Mouse (Mus musculus) lung, postnatal 14 days (tissue): ENCODE results near the gene Ift88.
"Not testable (repeated sequence)": the region's sequence is repeated elsewhere in the genome, so short reads cannot be mapped to it uniquely, and the experiment has no call there.

Source experiments
- DNase-seq: peaks from one replicate; pipeline ENCODE4 v3.0.0; 2021

Gene Ift88

GRCm38 (mm10) chr14:57459883-57460282 lies 36.0 kb downstream of the Ift88 start:
- no peak for DNase-seq

DNA sequence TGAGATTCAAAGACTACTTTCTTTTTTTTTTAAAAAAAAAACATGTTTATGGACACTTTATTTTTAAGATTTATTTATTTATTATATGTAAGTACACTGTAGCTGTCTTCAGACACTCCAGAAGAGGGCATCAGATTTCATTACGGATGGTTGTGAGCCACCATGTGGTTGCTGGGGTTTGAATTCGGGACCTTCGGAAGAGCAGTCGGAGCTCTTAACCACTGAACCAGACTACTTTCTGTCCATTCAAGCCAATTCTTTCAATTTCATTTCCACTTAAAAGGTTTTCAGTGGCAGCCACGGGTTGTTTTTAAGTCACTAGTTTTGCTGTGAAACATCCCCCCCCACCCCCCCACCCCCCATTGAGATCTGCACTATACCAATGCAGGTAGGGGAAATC lies 36.5 kb downstream of the Ift88 start:
- not testable (repeated sequence) for DNase-seq

- DNase-seq = no peak
These were observed 39.0 kb downstream of the Ift88 start for GRCm38 (mm10) chr14:57462871-57463270.

GRCm38 (mm10) chr14:57475057-57475456 lies 51.2 kb downstream of the Ift88 start:
- DNase-seq = peak; percentile 6

- no peak for DNase-seq
These were observed 58.4 kb downstream of the Ift88 start for GRCm38 (mm10) chr14:57482262-57482661.

GRCm38 (mm10) chr14:57484183-57484582 lies 60.3 kb downstream of the Ift88 start:
- no peak for DNase-seq

DNA sequence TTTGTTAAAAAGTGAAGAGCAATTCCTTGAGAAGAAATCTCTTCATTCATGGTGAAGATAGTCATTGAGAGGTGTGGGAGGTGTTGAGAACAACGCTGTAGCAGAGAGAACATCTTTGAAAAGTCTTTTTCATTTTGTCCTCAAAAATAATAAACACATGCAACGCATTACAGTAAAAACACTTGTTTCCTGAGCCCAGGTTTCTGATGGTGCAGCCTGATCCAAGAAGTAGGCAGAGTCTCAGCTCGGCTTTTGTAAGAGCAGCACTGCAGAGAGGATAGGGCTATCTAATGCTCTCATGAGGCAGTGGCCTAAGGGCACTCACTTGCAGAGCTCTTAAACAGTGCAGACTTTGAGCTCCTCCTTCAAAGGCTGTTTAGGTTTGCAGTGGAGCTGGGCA lies 65.8 kb downstream of the Ift88 start:
- no peak for DNase-seq

GRCm38 (mm10) chr14:57493840-57494239 lies 70.0 kb downstream of the Ift88 start:
- no peak for DNase-seq

- no peak for DNase-seq
These were observed 79.9 kb downstream of the Ift88 start for GRCm38 (mm10) chr14:57503729-57504128.

- peak; percentile 56 for DNase-seq
These were observed 85.7 kb downstream of the Ift88 start for GRCm38 (mm10) chr14:57509554-57509953.

DNA sequence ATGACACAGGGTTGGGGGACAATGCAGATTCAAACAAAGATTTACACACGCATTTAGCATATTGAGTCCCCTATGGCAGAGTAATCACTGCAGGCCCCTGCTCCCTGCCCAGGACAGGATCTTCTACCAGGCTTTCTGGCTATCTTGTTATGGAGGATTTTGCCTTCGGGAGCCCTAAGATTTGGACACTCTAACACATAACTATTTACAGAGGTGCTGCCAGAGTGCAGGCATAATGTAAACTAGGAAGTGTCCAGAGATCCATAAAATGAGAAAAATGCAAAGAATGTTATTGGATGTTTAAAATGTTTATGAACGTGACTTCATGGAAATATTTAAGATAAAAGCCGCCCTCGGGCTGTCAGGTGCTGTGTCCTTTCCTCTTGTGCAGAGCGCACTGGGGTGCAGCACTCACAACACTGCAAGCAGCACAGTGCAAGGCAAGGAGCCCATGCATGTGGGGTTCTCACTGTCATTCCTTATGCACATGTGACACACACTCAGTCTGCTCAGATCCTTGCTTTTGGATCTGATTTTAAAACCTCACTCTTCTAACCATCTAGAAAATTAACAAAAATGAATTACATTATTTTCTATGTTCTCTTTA lies 91.4 kb downstream of the Ift88 start:
- DNase-seq = no peak

GRCm38 (mm10) chr14:57517001-57517400 lies 93.1 kb downstream of the Ift88 start:
- DNase-seq = no peak

DNA sequence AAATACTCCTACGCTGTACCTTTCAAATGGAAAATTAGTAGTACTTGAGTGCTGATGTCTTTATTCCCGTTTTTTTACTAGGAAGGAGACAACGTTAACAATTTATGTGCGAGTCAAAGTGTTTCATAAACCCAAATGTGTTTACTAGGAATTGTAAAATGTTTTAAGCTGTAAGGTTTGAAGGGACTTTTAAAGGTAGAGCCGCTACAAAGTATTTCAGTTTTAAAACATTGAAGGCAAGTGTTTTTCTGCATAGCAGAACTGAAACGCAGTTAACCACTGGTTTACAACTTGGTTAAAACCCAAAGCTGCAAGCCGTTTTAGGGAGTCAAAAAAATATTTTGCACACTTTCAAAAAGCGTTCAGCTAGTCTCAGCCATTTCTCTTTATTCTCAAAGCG lies 99.9 kb downstream of the Ift88 start:
- no peak for DNase-seq

DNA sequence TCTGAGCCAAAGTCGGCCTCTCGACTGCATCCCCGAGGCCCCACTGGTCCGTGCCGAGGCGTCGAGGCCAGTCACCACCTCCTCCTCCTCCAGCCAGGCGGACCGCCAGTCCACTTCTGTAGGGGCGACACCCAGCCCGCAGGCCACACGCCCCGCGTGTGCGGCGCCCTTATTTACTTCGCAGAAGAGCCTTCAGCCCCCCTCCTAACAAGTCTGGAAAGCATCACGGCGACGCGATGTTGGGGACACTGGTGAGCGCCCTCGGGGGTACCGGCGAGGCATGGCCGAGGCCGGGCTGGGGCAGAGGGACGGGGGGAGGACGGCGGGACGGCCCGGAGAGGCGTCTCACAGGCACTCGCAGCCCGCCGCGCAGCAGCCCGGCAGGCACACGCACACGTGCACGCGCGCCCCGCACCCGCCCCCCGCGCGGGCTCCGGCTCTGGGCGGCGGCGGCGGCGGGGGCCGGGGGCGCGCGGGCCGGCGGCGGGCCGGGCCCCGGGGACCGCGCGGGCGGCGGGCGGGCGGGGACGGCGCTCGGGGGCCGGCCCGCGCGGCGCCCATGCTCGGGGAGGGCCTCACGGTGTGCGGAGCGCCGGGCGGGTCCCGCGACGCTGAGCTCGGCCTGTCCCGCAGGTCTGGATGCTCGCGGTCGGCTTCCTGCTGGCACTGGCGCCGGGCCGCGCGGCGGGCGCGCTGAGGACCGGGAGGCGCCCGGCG lies 101.0 kb downstream of the Ift88 start, which contains the start of gene Il17d:
TSS of gene Il17d (plus strand) at position 107 of the 717 bp plus-strand sequence.
- DNase-seq = peak; percentile 50

DNA sequence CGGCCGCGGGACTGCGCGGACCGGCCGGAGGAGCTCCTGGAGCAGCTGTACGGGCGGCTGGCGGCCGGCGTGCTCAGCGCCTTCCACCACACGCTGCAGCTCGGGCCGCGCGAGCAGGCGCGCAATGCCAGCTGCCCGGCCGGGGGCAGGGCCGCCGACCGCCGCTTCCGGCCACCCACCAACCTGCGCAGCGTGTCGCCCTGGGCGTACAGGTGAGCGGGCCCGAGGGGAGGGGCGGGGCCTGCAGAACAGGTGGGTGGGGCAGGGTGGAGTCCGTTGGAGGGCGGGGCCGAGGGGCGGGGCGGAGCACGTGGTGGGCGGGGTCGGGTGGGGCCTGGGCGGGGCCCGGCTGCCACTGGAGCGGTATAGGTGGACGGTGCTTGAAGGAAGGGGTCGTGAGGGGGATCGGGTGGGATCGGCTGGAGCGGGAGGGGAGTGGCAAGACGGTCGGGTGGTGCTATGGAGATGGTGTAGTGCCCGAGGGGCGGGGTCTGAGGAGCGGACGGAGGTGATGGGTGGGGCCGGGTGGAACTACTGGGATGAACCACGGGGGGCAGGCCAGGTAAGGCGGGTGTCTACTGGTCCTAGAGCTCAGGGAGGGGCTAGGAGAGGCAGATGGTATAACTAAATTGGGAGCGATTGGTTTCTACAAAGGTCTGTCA lies 101.7 kb downstream of the Ift88 start:
- DNase-seq = peak; percentile 75

- DNase-seq = no peak
These were observed 102.3 kb downstream of the Ift88 start for GRCm38 (mm10) chr14:57526050-57526623.

DNA sequence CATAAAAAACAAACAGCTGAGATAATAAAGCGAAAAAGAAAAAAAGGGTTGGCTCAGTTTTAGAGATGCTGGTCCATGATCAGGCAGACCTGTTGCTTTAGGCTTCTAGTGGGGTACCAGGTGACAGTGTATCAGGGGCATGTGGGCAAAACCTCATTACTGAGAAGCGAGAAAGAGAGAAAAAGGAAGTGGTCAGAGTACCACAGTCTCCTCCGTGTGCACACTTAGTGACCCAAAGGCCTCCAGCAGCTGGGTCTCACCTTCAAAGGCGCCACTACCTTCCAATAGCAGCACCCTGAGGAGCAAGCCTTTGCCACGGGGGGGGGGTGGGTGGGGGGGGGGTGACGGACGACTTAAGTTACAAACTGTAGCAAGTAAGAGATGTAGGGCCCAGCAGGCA lies 103.3 kb downstream of the Ift88 start:
- no peak for DNase-seq

DNA sequence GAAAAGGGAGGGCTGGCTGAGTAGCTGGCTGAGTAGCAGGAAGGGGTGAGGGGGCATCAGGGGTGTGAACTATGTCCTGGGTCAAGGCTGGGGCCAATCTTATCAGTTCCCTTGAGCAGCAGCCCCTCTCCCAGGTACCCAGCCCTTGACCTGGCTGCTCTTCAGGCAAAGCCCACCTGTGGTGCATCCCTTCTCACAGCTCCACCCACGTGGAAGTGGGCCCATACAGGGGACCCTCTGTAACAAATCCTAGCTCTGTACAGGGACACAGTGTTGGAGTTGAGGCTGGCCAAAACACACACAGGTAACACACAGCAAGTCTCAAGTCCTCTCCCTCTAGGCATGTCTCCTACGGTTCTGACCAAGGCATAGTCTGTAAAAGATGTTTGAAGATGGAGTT lies 103.7 kb downstream of the Ift88 start:
- DNase-seq = no peak

GRCm38 (mm10) chr14:57529086-57529785 lies 105.4 kb downstream of the Ift88 start:
- DNase-seq = no peak

- DNase-seq = no peak
These were observed 106.1 kb downstream of the Ift88 start for GRCm38 (mm10) chr14:57529786-57530515.

DNA sequence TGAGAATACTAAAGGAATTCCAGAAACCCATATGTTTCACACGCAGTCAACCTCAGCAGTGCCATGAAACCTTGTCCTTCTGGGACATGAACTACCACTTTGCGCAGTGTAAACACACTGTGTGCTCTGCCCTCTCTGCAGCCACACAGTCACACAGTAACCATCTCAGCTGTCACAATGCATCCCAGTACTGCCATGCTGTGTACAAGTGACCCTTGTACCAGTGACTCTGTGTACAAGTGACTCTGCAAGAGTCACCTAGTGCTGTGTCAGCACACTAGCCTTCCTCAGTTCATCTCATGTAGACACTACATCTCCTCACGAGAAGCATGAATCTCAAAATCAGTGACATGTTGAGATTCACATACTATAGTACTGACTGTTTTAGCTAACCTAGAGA lies 108.7 kb downstream of the Ift88 start:
- DNase-seq = no peak

- peak; percentile 79 for DNase-seq
These were observed 109.4 kb downstream of the Ift88 start for GRCm38 (mm10) chr14:57533214-57533613.
